Mouse (Mus musculus): Measurements from ENCODE around the gene Hs6st3. TPM values are rescaled to one million over a fixed set of nuclear protein-coding genes. Genes with fewer than 3 reads are reported as not detected.
A peak's percentile ranks its signal among the peaks of the same experiment; 100 is the strongest.

Hs6st3 gene
- polyA plus RNA-seq, 1 experiment from 2014 or later = 2.9 TPM

GRCm38 (mm10) chr14:119665741-119666141, 527.6 kb downstream of the Hs6st3 start:
- Histone ChIP-seq H3K27ac (replicated peaks; ENCODE audit: low read depth, low read length) (no peak overlapping the region), H3K4me2 (ENCODE audit: low read length) (no peak overlapping the region), H3K9ac (replicated peaks; ENCODE audit: low read length) (no peak overlapping the region), H3K27me3 (ENCODE audit: control insufficient read depth, insufficient read depth, low read length) (no peaks in the 10 kb centered on the region), H3K9me3 (ENCODE audit: control insufficient read depth, low read length) (no peaks in the 10 kb centered on the region), H3K4me1 (ENCODE audit: control insufficient read depth, insufficient read depth, low read length) (no peaks in the 10 kb centered on the region), H3K4me3 (replicated peaks; ENCODE audit: low read depth, low read length) (no peak overlapping the region), H3K36me3 (ENCODE audit: control insufficient read depth, insufficient read depth, low read length) (no peaks in the 10 kb centered on the region)
- 67% methylated on average over 5 of the region's 5 CpGs for WGBS
- peak; percentile 42 for DNase-seq
- ATAC-seq (ENCODE audit: low FRiP score, low TSS enrichment) = peak; percentile 27; the same call in 1 of the 2 replicates

- H3K4me2 ChIP-seq (ENCODE audit: low read length) = no peak overlapping the region
- no peaks in the 10 kb centered on the region for H3K27me3 ChIP-seq (ENCODE audit: control insufficient read depth, insufficient read depth, low read length)
- WGBS = 90% methylated on average over 1 of the region's 1 CpGs
- ATAC-seq (ENCODE audit: low FRiP score, low TSS enrichment) (no peak), DNase-seq (no peak)
- H3K4me3 ChIP-seq (replicated peaks; ENCODE audit: low read depth, low read length) = no peak overlapping the region
- no peaks in the 10 kb centered on the region for H3K4me1 ChIP-seq (ENCODE audit: control insufficient read depth, insufficient read depth, low read length)
- no peaks in the 10 kb centered on the region for H3K36me3 ChIP-seq (ENCODE audit: control insufficient read depth, insufficient read depth, low read length)
- H3K27ac ChIP-seq (replicated peaks; ENCODE audit: low read depth, low read length) = no peak overlapping the region
- no peak overlapping the region for H3K9ac ChIP-seq (replicated peaks; ENCODE audit: low read length)
- H3K9me3 ChIP-seq (ENCODE audit: control insufficient read depth, low read length) = no peaks in the 10 kb centered on the region
These were observed 529.3 kb downstream of the Hs6st3 start for GRCm38 (mm10) chr14:119667421-119667820.

- 91% methylated on average over 16 of the region's 16 CpGs for WGBS
These were observed 532.9 kb downstream of the Hs6st3 start for GRCm38 (mm10) chr14:119670836-119671587.

GRCm38 (mm10) chr14:119678574-119678973, 540.4 kb downstream of the Hs6st3 start:
- no peaks in the 10 kb centered on the region for H3K9me3 ChIP-seq (ENCODE audit: control insufficient read depth, low read length)
- WGBS = 93% methylated on average over 11 of the region's 11 CpGs
- no peak overlapping the region for H3K4me3 ChIP-seq (replicated peaks; ENCODE audit: low read depth, low read length)
- no peaks in the 10 kb centered on the region for H3K36me3 ChIP-seq (ENCODE audit: control insufficient read depth, insufficient read depth, low read length)
- H3K4me2 ChIP-seq (ENCODE audit: low read length) = no peak overlapping the region
- H3K9ac ChIP-seq (replicated peaks; ENCODE audit: low read length) = no peak overlapping the region
- DNase-seq = no peak
- no peak overlapping the region for H3K27ac ChIP-seq (replicated peaks; ENCODE audit: low read depth, low read length)
- no peaks in the 10 kb centered on the region for H3K4me1 ChIP-seq (ENCODE audit: control insufficient read depth, insufficient read depth, low read length)
- H3K27me3 ChIP-seq (ENCODE audit: control insufficient read depth, insufficient read depth, low read length) = no peaks in the 10 kb centered on the region
- no peak for ATAC-seq (ENCODE audit: low FRiP score, low TSS enrichment)

More at GRCm38 (mm10) chr14:119670836-119671587, 532.9 kb downstream of the Hs6st3 start:
- Histone ChIP-seq H3K4me1 (ENCODE audit: control insufficient read depth, insufficient read depth, low read length) (no peaks in the 10 kb centered on the region), H3K9ac (replicated peaks; ENCODE audit: low read length) (no peak overlapping the region), H3K36me3 (ENCODE audit: control insufficient read depth, insufficient read depth, low read length) (no peaks in the 10 kb centered on the region), H3K4me2 (ENCODE audit: low read length) (no peak overlapping the region), H3K27me3 (ENCODE audit: control insufficient read depth, insufficient read depth, low read length) (no peaks in the 10 kb centered on the region), H3K9me3 (ENCODE audit: control insufficient read depth, low read length) (no peaks in the 10 kb centered on the region), H3K4me3 (replicated peaks; ENCODE audit: low read depth, low read length) (no peak overlapping the region), H3K27ac (replicated peaks; ENCODE audit: low read depth, low read length) (no peak overlapping the region)
- DNase-seq (no peak), ATAC-seq (ENCODE audit: low FRiP score, low TSS enrichment) (no peak)

GRCm38 (mm10) chr14:119680052-119680451, 541.9 kb downstream of the Hs6st3 start:
- ATAC-seq (ENCODE audit: low FRiP score, low TSS enrichment) = no peak
- H3K9me3 ChIP-seq (ENCODE audit: control insufficient read depth, low read length) = no peaks in the 10 kb centered on the region
- H3K4me1 ChIP-seq (ENCODE audit: control insufficient read depth, insufficient read depth, low read length) = no peaks in the 10 kb centered on the region
- H3K36me3 ChIP-seq (ENCODE audit: control insufficient read depth, insufficient read depth, low read length) = no peaks in the 10 kb centered on the region
- no peak overlapping the region for H3K4me3 ChIP-seq (replicated peaks; ENCODE audit: low read depth, low read length)
- WGBS = 81% methylated on average over 4 of the region's 4 CpGs
- no peak overlapping the region for H3K4me2 ChIP-seq (ENCODE audit: low read length)
- no peak overlapping the region for H3K9ac ChIP-seq (replicated peaks; ENCODE audit: low read length)
- no peak overlapping the region for H3K27ac ChIP-seq (replicated peaks; ENCODE audit: low read depth, low read length)
- H3K27me3 ChIP-seq (ENCODE audit: control insufficient read depth, insufficient read depth, low read length) = no peaks in the 10 kb centered on the region
- no peak for DNase-seq

GRCm38 (mm10) chr14:119687885-119688284, 549.7 kb downstream of the Hs6st3 start:
- Histone ChIP-seq H3K4me3 (replicated peaks; ENCODE audit: low read depth, low read length) (no peak overlapping the region), H3K27me3 (ENCODE audit: control insufficient read depth, insufficient read depth, low read length) (no peaks in the 10 kb centered on the region), H3K27ac (replicated peaks; ENCODE audit: low read depth, low read length) (no peak overlapping the region), H3K4me1 (ENCODE audit: control insufficient read depth, insufficient read depth, low read length) (no peaks in the 10 kb centered on the region), H3K9ac (replicated peaks; ENCODE audit: low read length) (no peak overlapping the region), H3K4me2 (ENCODE audit: low read length) (no peak overlapping the region), H3K36me3 (ENCODE audit: control insufficient read depth, insufficient read depth, low read length) (no peaks in the 10 kb centered on the region), H3K9me3 (ENCODE audit: control insufficient read depth, low read length) (no peaks in the 10 kb centered on the region)
- 89% methylated on average over 2 of the region's 2 CpGs for WGBS
- no peak for DNase-seq
- ATAC-seq (ENCODE audit: low FRiP score, low TSS enrichment) = no peak

- DNase-seq = no peak
These were observed 561.8 kb downstream of the Hs6st3 start for GRCm38 (mm10) chr14:119699982-119700381.

GRCm38 (mm10) chr14:119714712-119715111, 576.6 kb downstream of the Hs6st3 start:
- ATAC-seq (ENCODE audit: low FRiP score, low TSS enrichment) = no peak
- Histone ChIP-seq H3K4me1 (ENCODE audit: control insufficient read depth, insufficient read depth, low read length) (no peaks in the 10 kb centered on the region), H3K4me3 (replicated peaks; ENCODE audit: low read depth, low read length) (no peak overlapping the region), H3K27me3 (ENCODE audit: control insufficient read depth, insufficient read depth, low read length) (no peaks in the 10 kb centered on the region), H3K36me3 (ENCODE audit: control insufficient read depth, insufficient read depth, low read length) (no peaks in the 10 kb centered on the region), H3K9me3 (ENCODE audit: control insufficient read depth, low read length) (no peaks in the 10 kb centered on the region), H3K4me2 (ENCODE audit: low read length) (no peak overlapping the region), H3K9ac (replicated peaks; ENCODE audit: low read length) (no peak overlapping the region), H3K27ac (replicated peaks; ENCODE audit: low read depth, low read length) (no peak overlapping the region)
- DNase-seq = no peak
- 93% methylated on average over 3 of the region's 3 CpGs for WGBS

More at GRCm38 (mm10) chr14:119699982-119700381, 561.8 kb downstream of the Hs6st3 start:
- no peak overlapping the region for H3K9ac ChIP-seq (replicated peaks; ENCODE audit: low read length)
- H3K4me3 ChIP-seq (replicated peaks; ENCODE audit: low read depth, low read length) = no peak overlapping the region
- H3K4me2 ChIP-seq (ENCODE audit: low read length) = no peak overlapping the region
- no peaks in the 10 kb centered on the region for H3K27me3 ChIP-seq (ENCODE audit: control insufficient read depth, insufficient read depth, low read length)
- 67% methylated on average over 4 of the region's 4 CpGs for WGBS
- no peaks in the 10 kb centered on the region for H3K36me3 ChIP-seq (ENCODE audit: control insufficient read depth, insufficient read depth, low read length)
- no peak for ATAC-seq (ENCODE audit: low FRiP score, low TSS enrichment)
- no peak overlapping the region for H3K27ac ChIP-seq (replicated peaks; ENCODE audit: low read depth, low read length)
- H3K4me1 ChIP-seq (ENCODE audit: control insufficient read depth, insufficient read depth, low read length) = no peaks in the 10 kb centered on the region
- no peaks in the 10 kb centered on the region for H3K9me3 ChIP-seq (ENCODE audit: control insufficient read depth, low read length)

GRCm38 (mm10) chr14:119717323-119717722, 579.2 kb downstream of the Hs6st3 start:
- WGBS = 78% methylated on average over 1 of the region's 1 CpGs

More at GRCm38 (mm10) chr14:119717323-119717722, 579.2 kb downstream of the Hs6st3 start:
- Histone ChIP-seq H3K9ac (replicated peaks; ENCODE audit: low read length) (no peak overlapping the region), H3K36me3 (ENCODE audit: control insufficient read depth, insufficient read depth, low read length) (no peaks in the 10 kb centered on the region), H3K4me3 (replicated peaks; ENCODE audit: low read depth, low read length) (no peak overlapping the region), H3K4me1 (ENCODE audit: control insufficient read depth, insufficient read depth, low read length) (no peaks in the 10 kb centered on the region), H3K4me2 (ENCODE audit: low read length) (no peak overlapping the region), H3K27me3 (ENCODE audit: control insufficient read depth, insufficient read depth, low read length) (no peaks in the 10 kb centered on the region), H3K27ac (replicated peaks; ENCODE audit: low read depth, low read length) (no peak overlapping the region), H3K9me3 (ENCODE audit: control insufficient read depth, low read length) (no peaks in the 10 kb centered on the region)
- peak; percentile 53; the same call in 1 of the 2 replicates for ATAC-seq (ENCODE audit: low FRiP score, low TSS enrichment)
- no peak for DNase-seq

Data from midbrain, embryonic 14.5 days (tissue).